Mouse (Mus musculus): ENCODE results near the gene Cyp2c68.

DNA sequence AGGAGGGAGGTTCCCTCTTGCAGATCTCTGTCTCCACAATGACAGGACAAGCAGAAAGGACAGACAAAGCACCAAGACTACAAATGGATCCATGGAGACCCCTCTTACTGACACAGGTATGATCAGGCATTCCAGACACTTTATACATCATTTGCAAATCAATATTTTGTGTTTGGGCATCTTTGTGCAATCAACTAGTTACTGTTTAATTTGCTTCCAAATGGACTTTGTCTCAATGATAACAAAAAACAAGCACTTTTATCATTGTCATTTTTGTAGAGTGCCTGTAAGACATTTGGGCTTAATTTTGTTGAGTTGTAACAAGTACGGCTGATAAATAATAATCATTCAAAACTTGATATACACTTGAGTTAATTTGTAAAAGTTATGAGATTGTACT is 91.9 kb downstream of the Cyp2c68 start, which contains the start of gene Cyp2c67:
- TF ChIP-seq CTCF (IDR thresholded peaks at IDR 0.05; ENCODE audit: low read depth) (no peak), EP300 (IDR thresholded peaks at IDR 0.05; ENCODE audit: low read depth) (no peak)

Data from liver, embryonic 14.5 days (tissue).